Mouse (Mus musculus): ENCODE data around the gene Hoxb5. TPM values are rescaled to one million over a fixed set of nuclear protein-coding genes. Genes with fewer than 3 reads are reported as not detected.
A peak's percentile ranks its signal among the peaks of the same experiment; 100 is the strongest.

Gene Hoxb5
- polyA plus RNA-seq, 1 experiment from 2014 or later, result 0.83 TPM

GRCm38 (mm10) chr11:96317608-96318367 lies 14.7 kb downstream of the Hoxb5 start, which contains the start of gene Hoxb4:
TSS of gene Hoxb4 (plus strand) at chr11:96318267.
- no peak for ATAC-seq (ENCODE audit: insufficient number of reproducible peaks, insufficient read depth, low FRiP score, low TSS enrichment, low read depth)
- WGBS, result 2% methylated on average over 28 of the region's 28 CpGs
- Histone ChIP-seq H3K9me3 (no peaks in the 10 kb centered on the region), H3K27ac (peak within 1 kb of the TSS; percentile 70; the same call in 1 of the 2 replicates), H3K4me1 (replicated peaks) (peaks cover 19% of the 10 kb centered on the region), H3K36me3 (no peaks in the 10 kb centered on the region), H3K9ac (replicated peaks) (peak within 1 kb of the TSS; percentile 48; the same call in 1 of the 2 replicates), H3K27me3 (peaks cover 97% of the 10 kb centered on the region), H3K4me2 (peak within 1 kb of the TSS; percentile 65), H3K4me3 (replicated peaks) (peak within 1 kb of the TSS; percentile 42)

GRCm38 (mm10) chr11:96318368-96319070 lies 15.4 kb downstream of the Hoxb5 start:
- peaks cover 19% of the 10 kb centered on the region for H3K4me1 ChIP-seq (replicated peaks)
- peak overlapping the region; percentile 65 for H3K4me2 ChIP-seq
- H3K36me3 ChIP-seq, result no peaks in the 10 kb centered on the region
- peak overlapping the region; percentile 48; the same call in 1 of the 2 replicates for H3K9ac ChIP-seq (replicated peaks)
- peak overlapping the region; percentile 70; the same call in 1 of the 2 replicates for H3K27ac ChIP-seq
- WGBS, result under 1% methylated on average over 43 of the region's 45 CpGs
- no peak; the same call in 1 of the 2 replicates for ATAC-seq (ENCODE audit: insufficient number of reproducible peaks, insufficient read depth, low FRiP score, low TSS enrichment, low read depth)
- H3K4me3 ChIP-seq (replicated peaks), result peak overlapping the region; percentile 42
- H3K27me3 ChIP-seq, result peaks cover 97% of the 10 kb centered on the region
- H3K9me3 ChIP-seq, result no peaks in the 10 kb centered on the region

GRCm38 (mm10) chr11:96319071-96319902 lies 16.2 kb downstream of the Hoxb5 start:
- Histone ChIP-seq H3K4me3 (replicated peaks) (peak overlapping the region; percentile 42), H3K4me2 (peak overlapping the region; percentile 65), H3K27ac (peak overlapping the region; percentile 70; the same call in 1 of the 2 replicates), H3K27me3 (peaks cover 97% of the 10 kb centered on the region), H3K9ac (replicated peaks) (peak overlapping the region; percentile 48; the same call in 1 of the 2 replicates), H3K9me3 (no peaks in the 10 kb centered on the region), H3K4me1 (replicated peaks) (peaks cover 19% of the 10 kb centered on the region), H3K36me3 (no peaks in the 10 kb centered on the region)
- under 1% methylated on average over 32 of the region's 34 CpGs for WGBS
- ATAC-seq (ENCODE audit: insufficient number of reproducible peaks, insufficient read depth, low FRiP score, low TSS enrichment, low read depth), result no peak; the same call in 1 of the 2 replicates

- Histone ChIP-seq H3K27ac (0 out of 2 replicates have a peak overlapping the region, but pooled peaks have one; percentile 35), H3K4me3 (replicated peaks) (peak overlapping the region; percentile 42), H3K36me3 (no peaks in the 10 kb centered on the region), H3K9ac (replicated peaks) (0 out of 2 replicates have a peak overlapping the region, but pooled peaks have one; percentile 18), H3K27me3 (peaks cover 97% of the 10 kb centered on the region), H3K4me2 (peak overlapping the region; percentile 65), H3K9me3 (no peaks in the 10 kb centered on the region), H3K4me1 (replicated peaks) (peaks cover 19% of the 10 kb centered on the region)
- no peak for ATAC-seq (ENCODE audit: insufficient number of reproducible peaks, insufficient read depth, low FRiP score, low TSS enrichment, low read depth)
- under 1% methylated on average over 29 of the region's 29 CpGs for WGBS
These were observed 16.8 kb downstream of the Hoxb5 start for GRCm38 (mm10) chr11:96319910-96320309.

- no peaks in the 10 kb centered on the region for H3K36me3 ChIP-seq
- no peak overlapping the region for H3K9ac ChIP-seq (replicated peaks)
- no peaks in the 10 kb centered on the region for H3K9me3 ChIP-seq
- peaks cover 97% of the 10 kb centered on the region for H3K27me3 ChIP-seq
- no peak overlapping the region for H3K27ac ChIP-seq
- ATAC-seq (ENCODE audit: insufficient number of reproducible peaks, insufficient read depth, low FRiP score, low TSS enrichment, low read depth), result no peak
- peak overlapping the region; percentile 7; the same call in 1 of the 2 replicates for H3K4me2 ChIP-seq
- peaks cover 20% of the 10 kb centered on the region for H3K4me1 ChIP-seq (replicated peaks)
- no peak overlapping the region; the same call in 1 of the 2 replicates for H3K4me3 ChIP-seq (replicated peaks)
- WGBS, result 4% methylated on average over 17 of the region's 17 CpGs
These were observed 17.6 kb downstream of the Hoxb5 start for GRCm38 (mm10) chr11:96320688-96321087.

GRCm38 (mm10) chr11:96321846-96322245 lies 18.7 kb downstream of the Hoxb5 start:
- Histone ChIP-seq H3K27ac (no peak overlapping the region), H3K36me3 (no peaks in the 10 kb centered on the region), H3K4me3 (replicated peaks) (no peak overlapping the region), H3K4me1 (replicated peaks) (peaks cover 23% of the 10 kb centered on the region), H3K27me3 (peaks cover 97% of the 10 kb centered on the region), H3K9ac (replicated peaks) (no peak overlapping the region), H3K9me3 (no peaks in the 10 kb centered on the region), H3K4me2 (no peak overlapping the region)
- 8% methylated on average over 5 of the region's 5 CpGs for WGBS
- ATAC-seq (ENCODE audit: insufficient number of reproducible peaks, insufficient read depth, low FRiP score, low TSS enrichment, low read depth), result no peak

GRCm38 (mm10) chr11:96322738-96323137 lies 19.6 kb downstream of the Hoxb5 start:
- Histone ChIP-seq H3K27me3 (peaks cover 99% of the 10 kb centered on the region), H3K27ac (no peak overlapping the region), H3K9ac (replicated peaks) (no peak overlapping the region), H3K4me2 (no peak overlapping the region), H3K9me3 (no peaks in the 10 kb centered on the region), H3K36me3 (no peaks in the 10 kb centered on the region), H3K4me3 (replicated peaks) (no peak overlapping the region), H3K4me1 (replicated peaks) (peaks cover 23% of the 10 kb centered on the region)
- 14% methylated on average over 6 of the region's 6 CpGs for WGBS
- ATAC-seq (ENCODE audit: insufficient number of reproducible peaks, insufficient read depth, low FRiP score, low TSS enrichment, low read depth), result no peak

- WGBS, result 11% methylated on average over 10 of the region's 10 CpGs
- ATAC-seq (ENCODE audit: insufficient number of reproducible peaks, insufficient read depth, low FRiP score, low TSS enrichment, low read depth), result no peak
- no peak within 1 kb of the TSS for H3K4me2 ChIP-seq
- H3K4me3 ChIP-seq (replicated peaks), result no peak within 1 kb of the TSS
- H3K27me3 ChIP-seq, result peaks cover 99% of the 10 kb centered on the region
- no peak within 1 kb of the TSS for H3K9ac ChIP-seq (replicated peaks)
- H3K36me3 ChIP-seq, result no peaks in the 10 kb centered on the region
- H3K4me1 ChIP-seq (replicated peaks), result peaks cover 23% of the 10 kb centered on the region
- no peak within 1 kb of the TSS for H3K27ac ChIP-seq
- H3K9me3 ChIP-seq, result no peaks in the 10 kb centered on the region
These were observed 20.0 kb downstream of the Hoxb5 start, which contains the start of gene Hoxb3 for GRCm38 (mm10) chr11:96323154-96323553. TSS of gene Hoxb3 (plus strand) at chr11:96323326.

- Histone ChIP-seq H3K4me1 (replicated peaks) (peaks cover 16% of the 10 kb centered on the region), H3K9ac (replicated peaks) (no peak overlapping the region), H3K27ac (no peak overlapping the region), H3K4me3 (replicated peaks) (no peak overlapping the region), H3K27me3 (peaks cover 99% of the 10 kb centered on the region), H3K4me2 (no peak overlapping the region), H3K36me3 (no peaks in the 10 kb centered on the region), H3K9me3 (no peaks in the 10 kb centered on the region)
- WGBS, result 4% methylated on average over 5 of the region's 5 CpGs
- ATAC-seq (ENCODE audit: insufficient number of reproducible peaks, insufficient read depth, low FRiP score, low TSS enrichment, low read depth), result no peak
These were observed 21.0 kb downstream of the Hoxb5 start for GRCm38 (mm10) chr11:96324125-96324524.

GRCm38 (mm10) chr11:96324965-96325364 lies 21.8 kb downstream of the Hoxb5 start:
- WGBS, result 14% methylated on average over 8 of the region's 8 CpGs
- Histone ChIP-seq H3K9ac (replicated peaks) (no peak overlapping the region), H3K4me1 (replicated peaks) (peaks cover 8% of the 10 kb centered on the region), H3K9me3 (no peaks in the 10 kb centered on the region), H3K4me3 (replicated peaks) (no peak overlapping the region), H3K36me3 (no peaks in the 10 kb centered on the region), H3K27me3 (peaks cover 99% of the 10 kb centered on the region), H3K27ac (no peak overlapping the region), H3K4me2 (no peak overlapping the region)
- ATAC-seq (ENCODE audit: insufficient number of reproducible peaks, insufficient read depth, low FRiP score, low TSS enrichment, low read depth), result no peak
